Mouse (Mus musculus) lung, embryonic 15.5 days (tissue): ENCODE measurements around the gene Grm4. TPM values are rescaled to one million over a fixed set of nuclear protein-coding genes. Genes with fewer than 3 reads are reported as not detected.

Experiments used
- ATAC-seq: fragments of 200-750 bp; cut with Nextera tagmentation; 2 replicates; pipeline ENCODE4 v1.8.0; 2017; ENCODE audit warnings: moderate number of reproducible peaks, borderline replicate concordance; ENCODE audit not compliant: low FRiP score, low TSS enrichment; ENCODE audit errors: extremely low read depth
- H3K27ac ChIP-seq: fragments of 300-500 bp; sonication (generic); 2 replicates; pipeline ENCODE4 v1.5.1; 2015; ENCODE audit warnings: moderate library complexity, mild to moderate bottlenecking, inconsistent platforms
- H3K27me3 ChIP-seq: fragments of 300-500 bp; sonication (generic); 2 replicates; pipeline ENCODE4 v1.6.1; 2015; ENCODE audit warnings: inconsistent platforms
- H3K36me3 ChIP-seq: fragments of 300-500 bp; sonication (generic); 2 replicates; pipeline ENCODE4 v1.6.1; 2015; ENCODE audit warnings: inconsistent platforms
- H3K4me1 ChIP-seq: fragments of 300-500 bp; sonication (generic); 2 replicates; pipeline ENCODE4 v1.6.1; 2015; ENCODE audit warnings: inconsistent platforms
- H3K4me2 ChIP-seq: fragments of 300-500 bp; sonication (generic); 2 replicates; pipeline ENCODE4 v1.6.1; 2015; ENCODE audit warnings: inconsistent platforms, mild to moderate bottlenecking, moderate library complexity
- H3K4me3 ChIP-seq: fragments of 300-500 bp; sonication (generic); 2 replicates; pipeline ENCODE4 v1.5.1; 2015; ENCODE audit warnings: mild to moderate bottlenecking, inconsistent platforms
- H3K9ac ChIP-seq: fragments of 300-500 bp; sonication (generic); 2 replicates; pipeline ENCODE4 v1.6.1; 2015; ENCODE audit warnings: inconsistent platforms
- H3K9me3 ChIP-seq: fragments of 300-500 bp; sonication (generic); 2 replicates; pipeline ENCODE4 v1.6.1; 2016; ENCODE audit warnings: inconsistent platforms
- WGBS: fragments of 180-500 bp; shearing (Covaris S2); methylation state at CpG from one replicate; pipeline ENCODE4 v1.1.7; 2015; 5-methylcytosine and 5-hydroxymethylcytosine counted together
- polyA plus RNA-seq: library from polyadenylated mRNA; unstranded; fragments of >200 nt; fragmentation: Nextera tagmentation; extraction: Ambion mirVana; gene quantifications from 2 replicates; pipeline ENCODE4 v1.2.1, GENCODE M21; 2015

Gene Grm4
- polyA plus RNA-seq, 1 experiment from 2014 or later = 0.07 TPM

DNA sequence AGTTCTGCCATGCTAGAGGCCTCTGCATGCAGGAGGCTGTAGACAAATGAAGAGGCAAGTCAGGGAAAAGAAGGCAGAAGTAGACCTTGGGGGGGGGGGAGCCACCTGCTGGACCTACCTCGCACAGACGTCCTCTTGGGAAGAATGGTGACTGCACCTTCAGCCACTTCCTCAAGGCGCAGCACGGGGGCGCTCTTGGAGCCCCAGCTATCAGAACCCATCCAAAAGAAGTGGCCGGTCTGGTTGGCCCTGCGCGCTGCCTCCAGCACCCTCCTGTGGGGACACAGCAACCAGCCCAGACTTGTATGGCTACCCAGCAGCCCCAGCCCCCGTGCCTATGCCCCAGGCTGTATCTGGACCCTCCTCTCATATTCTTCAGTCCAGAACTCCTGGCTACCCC, 69.4 kb downstream of the Grm4 start:
- Histone ChIP-seq H3K36me3 (no peaks in the 10 kb centered on the region), H3K9ac (no peak overlapping the region), H3K4me2 (no peak overlapping the region), H3K27ac (no peak overlapping the region), H3K4me3 (no peak overlapping the region), H3K4me1 (no peaks in the 10 kb centered on the region), H3K9me3 (no peaks in the 10 kb centered on the region), H3K27me3 (no peaks in the 10 kb centered on the region)
- no peak for ATAC-seq
- WGBS = 17% methylated on average over 9 of the region's 9 CpGs

DNA sequence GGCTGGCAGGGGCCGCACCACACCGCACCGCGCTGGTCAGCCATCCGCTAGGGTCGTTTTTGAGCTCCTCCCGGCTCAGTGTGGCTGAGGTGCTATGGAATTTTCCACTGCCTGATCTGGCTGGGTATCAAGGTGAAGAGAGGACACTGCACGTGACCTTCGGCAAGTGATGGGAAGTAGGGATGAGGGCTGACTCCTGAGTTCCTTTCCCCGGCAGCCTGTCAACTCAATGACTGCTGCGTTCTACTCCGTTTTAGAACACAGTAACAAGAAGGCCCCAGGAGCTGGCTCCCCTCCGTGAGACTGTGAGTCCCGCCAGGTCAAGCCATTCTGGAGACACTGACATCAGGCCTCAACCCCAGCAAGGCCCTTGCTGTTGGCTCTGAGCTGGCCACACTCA, 70.0 kb downstream of the Grm4 start:
- no peak overlapping the region for H3K4me3 ChIP-seq
- H3K36me3 ChIP-seq = no peaks in the 10 kb centered on the region
- H3K4me1 ChIP-seq = no peaks in the 10 kb centered on the region
- no peak overlapping the region for H3K4me2 ChIP-seq
- no peak overlapping the region for H3K9ac ChIP-seq
- 79% methylated on average over 14 of the region's 14 CpGs for WGBS
- H3K27me3 ChIP-seq = no peaks in the 10 kb centered on the region
- ATAC-seq = no peak
- H3K9me3 ChIP-seq = no peaks in the 10 kb centered on the region
- H3K27ac ChIP-seq = no peak overlapping the region

DNA sequence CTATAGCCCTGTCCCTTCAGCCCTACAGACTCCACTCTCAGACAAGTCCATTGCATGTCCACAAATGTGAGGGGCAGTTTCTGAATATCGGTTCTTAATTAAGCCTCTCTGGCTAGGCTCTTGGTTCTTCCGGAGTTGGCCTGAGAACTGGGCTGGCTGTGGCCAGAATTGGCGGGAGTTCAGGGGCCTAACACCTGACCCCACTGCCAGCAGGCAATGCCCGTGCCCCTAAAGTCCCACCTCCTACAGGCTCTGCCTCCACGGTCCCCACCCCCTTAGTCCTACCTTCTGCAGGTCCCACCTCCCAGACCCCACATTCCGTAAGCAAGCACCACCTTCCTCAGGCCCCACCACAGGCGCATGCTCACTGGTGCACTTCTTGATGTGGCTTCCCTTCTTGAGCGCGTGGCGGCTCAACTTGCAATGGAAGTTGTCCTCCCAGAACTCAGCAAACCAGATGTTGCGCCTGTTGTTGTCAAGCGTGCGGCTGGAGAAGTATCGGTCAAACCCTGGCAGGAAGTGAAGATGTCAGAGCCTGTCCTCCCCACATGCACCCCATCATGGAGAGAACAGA, 71.4 kb downstream of the Grm4 start:
- Histone ChIP-seq H3K4me1 (no peaks in the 10 kb centered on the region), H3K27me3 (no peaks in the 10 kb centered on the region), H3K36me3 (no peaks in the 10 kb centered on the region), H3K4me3 (no peak overlapping the region), H3K9me3 (no peaks in the 10 kb centered on the region), H3K9ac (no peak overlapping the region), H3K27ac (no peak overlapping the region), H3K4me2 (no peak overlapping the region)
- ATAC-seq = no peak
- WGBS = 79% methylated on average over 14 of the region's 14 CpGs

DNA sequence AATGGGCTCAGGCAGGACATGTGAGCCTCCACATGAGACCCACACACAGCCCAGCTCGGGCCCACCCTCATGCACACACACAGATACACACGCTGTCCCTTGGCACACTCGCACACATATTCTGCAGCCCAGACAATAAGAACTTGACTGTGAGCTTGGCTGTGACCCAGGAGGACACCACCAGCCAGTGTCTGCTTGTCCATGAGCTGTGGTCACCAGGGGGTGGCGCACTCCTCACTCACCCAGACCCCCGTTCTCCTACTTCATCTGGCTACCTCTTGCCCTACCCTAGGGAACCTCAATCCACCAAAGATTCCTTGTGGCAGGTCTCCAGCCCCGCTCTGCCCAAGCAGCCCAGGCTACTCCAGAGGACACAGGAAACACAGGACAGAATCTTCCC, 72.5 kb downstream of the Grm4 start:
- Histone ChIP-seq H3K9ac (no peak overlapping the region), H3K4me3 (no peak overlapping the region), H3K4me1 (no peaks in the 10 kb centered on the region), H3K27me3 (no peaks in the 10 kb centered on the region), H3K4me2 (no peak overlapping the region), H3K27ac (no peak overlapping the region), H3K36me3 (no peaks in the 10 kb centered on the region), H3K9me3 (no peaks in the 10 kb centered on the region)
- no peak for ATAC-seq
- WGBS = 54% methylated on average over 6 of the region's 6 CpGs

DNA sequence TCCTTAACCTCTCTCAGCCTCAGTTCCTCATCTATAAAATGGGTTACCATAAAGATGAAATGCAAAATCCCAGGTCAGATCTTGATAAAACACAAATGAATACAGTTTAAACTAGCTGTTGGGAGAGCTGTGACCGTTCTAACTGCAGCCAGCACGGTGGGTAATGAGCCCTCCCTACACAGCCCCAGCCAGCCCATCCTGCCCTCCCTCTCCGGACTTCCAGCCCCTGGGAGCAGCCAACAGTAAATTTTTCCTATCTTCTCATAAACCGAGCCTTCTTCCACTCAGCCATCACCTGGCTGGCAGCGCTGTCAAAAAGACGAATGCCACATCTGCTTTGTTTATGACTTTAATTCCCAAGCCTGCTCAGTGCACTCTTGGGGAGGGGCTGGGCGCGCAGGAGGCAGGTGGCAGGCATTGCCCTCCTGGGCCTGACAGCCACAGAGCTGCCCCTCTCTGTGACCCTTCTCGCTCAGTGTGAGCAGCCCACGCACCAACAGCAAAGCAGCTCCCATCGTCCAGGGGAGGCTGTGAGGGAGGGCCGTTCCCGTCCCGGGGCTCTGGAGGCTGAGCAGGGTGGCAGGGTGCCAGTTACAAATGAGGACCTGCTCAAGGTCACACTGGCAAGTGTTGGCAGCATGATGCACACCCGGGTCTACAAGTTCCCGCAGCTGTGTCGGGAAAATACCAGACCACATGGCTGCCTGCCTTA, 75.7 kb downstream of the Grm4 start:
- Histone ChIP-seq H3K4me2 (no peak overlapping the region), H3K27ac (no peak overlapping the region)

DNA sequence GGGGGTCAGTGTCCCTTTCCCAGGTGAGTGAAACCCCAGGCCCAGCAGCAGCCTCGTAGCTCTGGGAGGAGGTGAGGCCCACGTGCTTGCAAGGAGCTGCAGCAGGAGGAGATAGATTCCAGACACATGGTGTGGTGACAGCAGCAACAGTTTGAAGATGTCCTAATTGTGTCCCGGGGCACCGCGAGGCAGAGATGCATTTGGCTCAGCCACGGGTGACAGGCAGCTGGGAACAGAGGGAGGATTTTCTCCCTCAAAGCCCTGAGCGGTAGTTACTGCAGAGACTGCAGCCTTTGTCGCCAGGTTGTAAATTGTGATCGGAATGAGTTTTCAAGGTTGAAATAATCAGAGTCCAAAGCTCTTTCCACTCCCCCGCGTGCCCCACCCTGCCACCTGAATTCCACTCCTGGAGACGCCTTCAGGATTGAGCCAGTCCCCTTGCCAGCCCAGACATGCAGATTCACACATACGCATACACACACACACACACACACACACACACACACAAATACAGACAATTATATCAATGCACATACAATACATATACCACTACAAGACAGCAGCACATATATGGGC, 78.6 kb downstream of the Grm4 start:
- Histone ChIP-seq H3K36me3 (no peaks in the 10 kb centered on the region), H3K27me3 (no peaks in the 10 kb centered on the region), H3K4me2 (no peak overlapping the region), H3K9me3 (no peaks in the 10 kb centered on the region), H3K27ac (no peak overlapping the region), H3K4me3 (no peak overlapping the region), H3K9ac (no peak overlapping the region), H3K4me1 (no peaks in the 10 kb centered on the region)
- WGBS = 51% methylated on average over 13 of the region's 13 CpGs
- no peak for ATAC-seq

More for the DNA sequence above, 75.7 kb downstream of the Grm4 start:
- ATAC-seq = no peak
- Histone ChIP-seq H3K9ac (no peak overlapping the region), H3K36me3 (no peaks in the 10 kb centered on the region), H3K4me3 (no peak overlapping the region), H3K4me1 (no peaks in the 10 kb centered on the region), H3K9me3 (no peaks in the 10 kb centered on the region), H3K27me3 (no peaks in the 10 kb centered on the region)
- WGBS = 28% methylated on average over 17 of the region's 17 CpGs

DNA sequence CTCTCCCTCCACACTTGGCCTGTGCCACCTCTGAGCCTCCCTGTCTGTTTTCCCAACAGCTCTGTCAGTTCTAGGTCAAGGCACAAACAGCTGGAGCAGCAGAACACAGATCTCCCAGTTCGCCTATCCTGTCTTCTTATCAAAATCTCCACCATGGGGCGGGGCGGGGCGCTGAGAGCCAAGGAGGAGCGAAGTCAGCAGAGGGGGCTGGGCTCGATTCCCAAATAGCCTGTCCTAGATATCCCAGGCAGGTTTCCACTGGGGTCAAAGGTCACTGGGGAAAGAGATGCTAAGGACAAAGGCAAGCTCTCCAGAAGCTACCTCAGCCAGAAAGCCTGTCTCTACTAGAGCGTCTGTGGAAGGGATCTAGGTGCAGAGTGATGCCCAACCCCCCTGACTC, 79.4 kb downstream of the Grm4 start:
- no peak overlapping the region for H3K9ac ChIP-seq
- H3K4me3 ChIP-seq = no peak overlapping the region
- ATAC-seq = no peak
- no peak overlapping the region for H3K27ac ChIP-seq
- H3K4me1 ChIP-seq = no peaks in the 10 kb centered on the region
- WGBS = 44% methylated on average over 7 of the region's 7 CpGs
- H3K36me3 ChIP-seq = no peaks in the 10 kb centered on the region
- H3K27me3 ChIP-seq = no peaks in the 10 kb centered on the region
- no peak overlapping the region for H3K4me2 ChIP-seq
- no peaks in the 10 kb centered on the region for H3K9me3 ChIP-seq

DNA sequence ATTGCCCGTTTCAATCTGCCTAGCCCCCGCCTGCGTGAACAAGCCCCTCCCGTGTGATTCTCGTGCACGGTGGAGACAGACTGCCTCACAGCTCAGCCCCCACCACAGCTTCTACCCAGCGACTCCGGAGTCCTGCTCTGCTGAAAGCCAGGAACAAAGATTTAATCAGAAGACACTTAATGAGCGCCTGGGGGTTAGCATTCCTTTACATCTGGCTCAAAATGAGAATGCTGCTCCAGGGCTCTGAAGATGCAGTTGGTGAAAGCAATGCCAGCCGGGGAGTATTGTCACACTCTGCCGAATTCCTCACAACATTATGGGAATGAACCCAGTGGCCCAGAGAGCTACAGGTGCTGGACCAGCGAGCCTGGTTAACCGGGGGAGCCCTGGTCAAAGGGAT, 85.4 kb downstream of the Grm4 start:
- H3K9me3 ChIP-seq = no peaks in the 10 kb centered on the region
- H3K36me3 ChIP-seq = no peaks in the 10 kb centered on the region
- no peaks in the 10 kb centered on the region for H3K27me3 ChIP-seq
- H3K4me2 ChIP-seq = no peak overlapping the region
- WGBS = 35% methylated on average over 13 of the region's 13 CpGs
- H3K27ac ChIP-seq = no peak overlapping the region
- ATAC-seq = no peak
- H3K4me1 ChIP-seq = 0 out of 2 replicates have a peak, but pooled peaks cover 3% of the 10 kb centered on the region
- H3K9ac ChIP-seq = no peak overlapping the region
- H3K4me3 ChIP-seq = no peak overlapping the region

DNA sequence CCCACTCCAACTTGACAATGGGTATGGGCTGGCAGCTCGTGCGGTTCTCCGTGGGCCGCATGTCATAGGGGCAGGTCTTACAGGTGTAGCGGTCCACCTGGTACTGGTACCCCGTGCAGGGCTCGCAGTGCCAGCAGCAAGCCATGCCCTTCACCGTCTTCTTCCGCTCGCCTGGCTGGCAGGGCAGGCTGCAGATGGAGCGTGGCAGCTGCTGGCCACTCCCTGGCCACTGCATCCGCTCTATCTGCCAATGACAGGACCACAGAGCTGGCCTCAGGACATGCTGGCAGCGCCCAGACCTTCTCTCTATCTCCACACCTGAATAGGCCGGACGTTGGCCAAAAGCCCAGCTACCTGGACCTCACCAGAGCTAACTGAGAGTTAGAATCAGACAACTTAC, 86.0 kb downstream of the Grm4 start:
- no peaks in the 10 kb centered on the region for H3K27me3 ChIP-seq
- H3K4me3 ChIP-seq = no peak overlapping the region
- H3K4me1 ChIP-seq = 0 out of 2 replicates have a peak, but pooled peaks cover 3% of the 10 kb centered on the region
- H3K9ac ChIP-seq = no peak overlapping the region
- WGBS = 94% methylated on average over 15 of the region's 15 CpGs
- H3K9me3 ChIP-seq = no peaks in the 10 kb centered on the region
- no peak overlapping the region for H3K4me2 ChIP-seq
- no peak overlapping the region for H3K27ac ChIP-seq
- no peaks in the 10 kb centered on the region for H3K36me3 ChIP-seq
- no peak for ATAC-seq

DNA sequence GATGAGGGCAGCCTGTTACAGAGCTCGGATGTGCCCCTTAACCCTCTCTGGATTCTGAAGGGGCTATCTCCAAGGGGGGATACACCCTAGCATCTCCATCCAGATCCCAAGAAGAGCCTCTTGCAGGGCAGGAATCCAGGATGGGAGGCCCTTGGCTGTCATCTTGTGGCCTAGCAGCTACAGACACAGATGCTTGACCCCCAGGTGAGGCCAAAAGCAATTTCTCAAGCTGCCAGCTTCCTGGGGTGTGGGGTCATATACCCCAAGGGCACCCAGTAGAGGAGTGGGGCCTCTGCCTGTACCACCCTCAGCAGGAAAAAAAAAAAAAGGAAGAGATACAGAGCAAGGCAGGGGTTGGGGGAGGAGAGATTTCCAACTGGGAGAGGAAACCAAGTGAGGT, 87.1 kb downstream of the Grm4 start:
- no peaks in the 10 kb centered on the region; the same call in 1 of the 2 replicates for H3K9me3 ChIP-seq
- no peak overlapping the region for H3K27ac ChIP-seq
- H3K4me1 ChIP-seq = 0 out of 2 replicates have a peak, but pooled peaks cover 3% of the 10 kb centered on the region
- H3K9ac ChIP-seq = no peak overlapping the region
- H3K4me3 ChIP-seq = no peak overlapping the region
- ATAC-seq = no peak
- no peaks in the 10 kb centered on the region for H3K27me3 ChIP-seq
- WGBS = 64% methylated on average over 1 of the region's 1 CpGs
- no peaks in the 10 kb centered on the region for H3K36me3 ChIP-seq
- no peak overlapping the region for H3K4me2 ChIP-seq

DNA sequence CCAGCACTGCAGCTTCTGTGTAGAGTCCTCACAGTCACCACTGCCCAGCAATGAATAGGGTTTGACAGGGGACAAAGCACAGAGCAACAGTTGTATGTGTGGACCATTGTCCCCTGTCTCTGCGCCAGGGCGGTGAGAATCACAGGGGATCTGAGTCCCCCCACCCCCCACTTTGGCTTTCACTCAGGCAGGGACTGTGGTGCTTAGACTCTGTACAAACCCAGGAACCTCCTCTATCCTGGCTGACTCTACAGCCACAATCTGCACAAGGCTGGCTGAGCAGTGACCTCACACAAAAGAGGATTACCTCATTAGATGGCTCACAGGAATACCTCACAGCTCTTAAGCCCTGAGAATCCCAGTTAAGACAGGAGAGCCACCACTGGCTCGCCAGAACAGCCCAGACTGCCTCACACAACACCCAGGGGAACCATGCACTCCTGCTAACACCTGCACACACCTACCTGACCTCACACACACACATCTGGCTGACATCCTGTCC, 88.0 kb downstream of the Grm4 start:
- Histone ChIP-seq H3K4me3 (no peak overlapping the region), H3K4me2 (no peak overlapping the region), H3K27ac (no peak overlapping the region), H3K9ac (no peak overlapping the region), H3K36me3 (no peaks in the 10 kb centered on the region), H3K27me3 (no peaks in the 10 kb centered on the region), H3K4me1 (0 out of 2 replicates have a peak, but pooled peaks cover 3% of the 10 kb centered on the region), H3K9me3 (peaks cover 6% of the 10 kb centered on the region)
- ATAC-seq = no peak
- 64% methylated on average over 3 of the region's 3 CpGs for WGBS

DNA sequence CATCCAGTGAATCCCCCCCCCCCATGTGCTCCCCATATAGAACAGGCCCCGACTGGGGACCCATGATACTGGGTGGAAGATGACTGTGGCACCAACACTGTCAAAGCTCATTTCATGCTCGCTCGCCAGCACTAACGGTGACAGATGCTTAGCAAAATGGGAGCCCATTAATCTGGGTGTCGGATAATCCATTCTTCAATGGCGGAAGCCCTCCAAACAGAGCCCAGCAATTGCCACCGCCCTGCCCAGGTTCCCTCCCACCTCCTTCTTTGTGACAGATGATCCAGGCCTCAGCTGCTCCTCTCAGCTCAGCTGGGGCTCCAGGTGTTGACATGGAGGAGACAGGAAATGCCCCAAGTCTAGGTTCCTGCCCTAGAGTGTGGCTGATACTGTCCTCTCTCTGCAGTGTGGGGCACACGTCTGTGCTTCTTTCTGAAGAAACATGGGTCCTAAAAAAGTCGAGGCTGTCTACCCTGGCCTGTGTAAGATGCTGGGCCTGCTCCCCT, 89.0 kb downstream of the Grm4 start:
- Histone ChIP-seq H3K36me3 (no peaks in the 10 kb centered on the region), H3K9ac (no peak overlapping the region), H3K27me3 (no peaks in the 10 kb centered on the region), H3K9me3 (peaks cover 6% of the 10 kb centered on the region), H3K4me3 (no peak overlapping the region), H3K4me2 (no peak overlapping the region), H3K4me1 (0 out of 2 replicates have a peak, but pooled peaks cover 3% of the 10 kb centered on the region), H3K27ac (no peak overlapping the region)
- no peak for ATAC-seq
- WGBS = 54% methylated on average over 9 of the region's 9 CpGs
